Mouse (Mus musculus) kidney, postnatal 0 days (tissue): ENCODE results near the gene Wee1. TPM values are rescaled to one million over a fixed set of nuclear protein-coding genes. Genes with fewer than 3 reads are reported as not detected.
"Not testable (repeated sequence)": the region's sequence is repeated elsewhere in the genome, so short reads cannot be mapped to it uniquely, and the experiment has no call there.

Source experiments
- ATAC-seq: fragments of 200-750 bp; cut with Nextera tagmentation; replicated peaks from 2 replicates; pipeline ENCODE4 v1.8.0; 2017; ENCODE audit warnings: low read depth, moderate number of reproducible peaks, moderate TSS enrichment, moderate library complexity; ENCODE audit not compliant: low FRiP score
- DNase-seq: peaks from one replicate; pipeline ENCODE4 v3.0.0-alpha.2; 2016; ENCODE audit warnings: low spot score
- H3K27ac ChIP-seq: fragments of 300-500 bp; sonication (generic); 2 replicates; pipeline ENCODE4 v1.5.1; 2014; ENCODE audit warnings: mild to moderate bottlenecking
- H3K27me3 ChIP-seq: fragments of 300-500 bp; sonication (generic); 2 replicates; pipeline ENCODE4 v1.6.1; 2014; ENCODE audit warnings: low read length, mixed read lengths; ENCODE audit not compliant: insufficient read depth
- H3K36me3 ChIP-seq: fragments of 300-500 bp; sonication (generic); 2 replicates; pipeline ENCODE4 v1.6.1; 2014; ENCODE audit warnings: low read length, mixed read lengths; ENCODE audit not compliant: insufficient read depth
- H3K4me1 ChIP-seq: fragments of 300-500 bp; sonication (generic); replicated peaks from 2 replicates; pipeline ENCODE4 v1.6.1; 2014; ENCODE audit warnings: antibody characterized with exemption, low read length, mixed read lengths; ENCODE audit not compliant: insufficient read depth
- H3K4me2 ChIP-seq: fragments of 300-500 bp; sonication (generic); 2 replicates; pipeline ENCODE4 v1.6.1; 2014; ENCODE audit warnings: mild to moderate bottlenecking, low read length, moderate library complexity, mixed read lengths
- H3K4me3 ChIP-seq: fragments of 300-500 bp; sonication (generic); replicated peaks from 2 replicates; pipeline ENCODE4 v1.5.1; 2014; ENCODE audit warnings: low read depth, low read length
- H3K9ac ChIP-seq: fragments of 300-500 bp; sonication (generic); 2 replicates; pipeline ENCODE4 v1.6.1; 2014; ENCODE audit warnings: low read depth, low read length
- H3K9me3 ChIP-seq: fragments of 300-500 bp; sonication (generic); replicated peaks from 2 replicates; pipeline ENCODE4 v1.6.1; 2016; ENCODE audit warnings: low read length, inconsistent platforms, mixed read lengths
- CTCF ChIP-seq: IDR thresholded peaks from 2 replicates; pipeline ENCODE4 v1.5.1; 2016; ENCODE audit warnings: antibody characterized with exemption, low read depth, mild to moderate bottlenecking, moderate library complexity
- WGBS: fragments of 180-500 bp; shearing (Covaris S2); extraction: QIAGEN DNeasy Blood & Tissue Kit; methylation state at CpG from one replicate; pipeline ENCODE4 v1.1.7; 2014; 5-methylcytosine and 5-hydroxymethylcytosine counted together
- polyA plus RNA-seq: library from polyadenylated mRNA; unstranded; fragments of >200 nt; fragmentation: Nextera tagmentation; extraction: Ambion mirVana; gene quantifications from 2 replicates; pipeline ENCODE4 v1.2.1, GENCODE M21; 2015

Gene Wee1
- polyA plus RNA-seq, 1 experiment from 2014 or later = 16.9 TPM

DNA sequence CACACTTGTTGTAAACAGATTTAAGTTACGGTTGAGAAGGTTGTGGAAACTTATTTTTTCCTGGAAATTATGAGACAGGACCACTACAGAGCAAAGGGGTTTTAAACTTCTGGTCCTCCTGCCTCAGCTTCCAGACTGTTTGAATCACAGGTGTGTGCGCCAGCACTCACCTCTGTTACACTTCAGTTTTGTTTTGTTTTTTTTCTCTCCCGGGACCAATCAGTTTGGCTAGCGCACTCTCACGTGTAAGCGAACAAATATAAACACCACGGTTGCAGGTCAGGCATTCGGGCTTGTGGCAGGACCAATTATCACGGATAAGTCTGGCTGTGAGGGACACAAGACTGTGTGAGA, 707 bp upstream of the Wee1 start:
- no peaks in the 10 kb centered on the region for H3K36me3 ChIP-seq
- ATAC-seq = no peak
- WGBS = 3% methylated on average over 9 of the region's 9 CpGs

DNA sequence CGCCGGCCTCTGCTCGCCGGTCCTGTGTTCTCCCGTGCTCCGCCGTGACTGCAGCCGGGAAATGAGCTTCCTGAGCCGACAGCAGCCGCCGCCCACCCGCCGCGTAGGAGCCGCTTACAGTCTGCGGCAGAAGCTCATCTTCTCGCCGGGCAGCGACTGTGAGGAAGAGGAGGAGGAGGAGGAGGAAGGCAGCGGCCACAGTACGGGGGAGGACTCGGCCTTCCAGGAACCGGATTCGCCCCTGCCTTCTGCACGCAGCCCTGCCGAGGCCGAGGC, 381 bp downstream of the Wee1 start:
- no peak for ATAC-seq
- no peak for TF ChIP-seq CTCF
- 0% methylated on average over 26 of the region's 27 CpGs for WGBS

More for the DNA sequence above, 707 bp upstream of the Wee1 start:
- no peak for DNase-seq
- TF ChIP-seq CTCF = no peak
- H3K27me3 ChIP-seq = no peaks in the 10 kb centered on the region
- peak overlapping the region; percentile 93 for H3K4me3 ChIP-seq
- H3K27ac ChIP-seq = peak overlapping the region; percentile 85
- H3K4me2 ChIP-seq = peak overlapping the region; percentile 69
- no peaks in the 10 kb centered on the region for H3K9me3 ChIP-seq
- peak overlapping the region; percentile 58 for H3K9ac ChIP-seq
- 0 out of 2 replicates have a peak, but pooled peaks cover 6% of the 10 kb centered on the region for H3K4me1 ChIP-seq

DNA sequence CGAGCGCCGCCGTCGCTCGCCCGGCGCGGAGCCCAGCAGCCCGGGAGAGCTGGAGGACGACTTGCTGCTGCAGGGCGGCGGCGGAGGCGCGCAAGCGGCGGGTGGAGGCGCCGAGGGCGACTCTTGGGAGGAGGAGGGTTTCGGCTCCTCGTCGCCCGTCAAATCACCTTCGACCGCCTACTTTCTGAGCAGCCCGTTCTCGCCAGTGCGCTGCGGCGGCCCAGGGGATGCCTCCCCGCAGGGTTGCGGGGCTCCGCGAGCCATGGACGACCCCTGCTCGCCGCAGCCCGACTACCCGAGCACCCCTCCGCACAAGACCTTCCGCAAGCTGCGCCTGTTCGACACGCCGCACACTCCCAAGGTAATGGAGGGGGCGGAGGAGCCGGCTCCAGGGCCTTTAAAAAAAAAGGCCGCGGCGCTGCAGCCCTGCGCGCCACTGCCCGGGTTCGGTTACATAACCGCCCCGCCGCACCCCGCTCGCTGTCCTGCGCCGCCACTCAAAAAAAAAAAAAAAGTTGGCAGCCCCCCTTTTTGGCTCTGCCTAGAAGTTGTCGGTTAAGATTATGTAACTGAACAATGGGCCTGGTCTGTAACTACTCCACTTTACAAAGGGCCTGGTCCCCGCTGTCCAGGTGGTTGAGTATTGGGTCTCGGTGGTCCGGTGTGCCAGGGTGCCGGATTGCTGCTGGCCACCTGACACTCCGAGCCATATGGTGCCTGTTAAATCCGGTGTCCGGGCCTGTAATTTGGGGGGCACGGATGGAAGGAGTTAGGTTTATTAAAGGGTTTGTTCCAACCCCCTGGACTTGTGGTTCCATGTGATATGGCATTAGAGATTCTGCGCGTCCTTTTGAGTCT, 948 bp downstream of the Wee1 start:
- Histone ChIP-seq H3K27ac (peak overlapping the region; percentile 93), H3K4me3 (peak overlapping the region; percentile 93), H3K4me2 (peak overlapping the region; percentile 69), H3K36me3 (peaks cover 4% of the 10 kb centered on the region; the same call in 1 of the 2 replicates), H3K27me3 (no peaks in the 10 kb centered on the region), H3K9me3 (no peaks in the 10 kb centered on the region), H3K9ac (peak overlapping the region; percentile 87), H3K4me1 (0 out of 2 replicates have a peak, but pooled peaks cover 6% of the 10 kb centered on the region)
- TF ChIP-seq CTCF = no peak
- DNase-seq (peak; percentile 68), ATAC-seq (peak; percentile 6; the same call in 1 of the 2 replicates)
- under 1% methylated on average over 66 of the region's 74 CpGs for WGBS

More for the DNA sequence above, 381 bp downstream of the Wee1 start:
- Histone ChIP-seq H3K27ac (peak overlapping the region; percentile 93), H3K4me3 (peak overlapping the region; percentile 93), H3K9ac (peak overlapping the region; percentile 87), H3K36me3 (no peaks in the 10 kb centered on the region), H3K9me3 (no peaks in the 10 kb centered on the region), H3K27me3 (no peaks in the 10 kb centered on the region), H3K4me1 (0 out of 2 replicates have a peak, but pooled peaks cover 6% of the 10 kb centered on the region), H3K4me2 (peak overlapping the region; percentile 69)
- DNase-seq = no peak

DNA sequence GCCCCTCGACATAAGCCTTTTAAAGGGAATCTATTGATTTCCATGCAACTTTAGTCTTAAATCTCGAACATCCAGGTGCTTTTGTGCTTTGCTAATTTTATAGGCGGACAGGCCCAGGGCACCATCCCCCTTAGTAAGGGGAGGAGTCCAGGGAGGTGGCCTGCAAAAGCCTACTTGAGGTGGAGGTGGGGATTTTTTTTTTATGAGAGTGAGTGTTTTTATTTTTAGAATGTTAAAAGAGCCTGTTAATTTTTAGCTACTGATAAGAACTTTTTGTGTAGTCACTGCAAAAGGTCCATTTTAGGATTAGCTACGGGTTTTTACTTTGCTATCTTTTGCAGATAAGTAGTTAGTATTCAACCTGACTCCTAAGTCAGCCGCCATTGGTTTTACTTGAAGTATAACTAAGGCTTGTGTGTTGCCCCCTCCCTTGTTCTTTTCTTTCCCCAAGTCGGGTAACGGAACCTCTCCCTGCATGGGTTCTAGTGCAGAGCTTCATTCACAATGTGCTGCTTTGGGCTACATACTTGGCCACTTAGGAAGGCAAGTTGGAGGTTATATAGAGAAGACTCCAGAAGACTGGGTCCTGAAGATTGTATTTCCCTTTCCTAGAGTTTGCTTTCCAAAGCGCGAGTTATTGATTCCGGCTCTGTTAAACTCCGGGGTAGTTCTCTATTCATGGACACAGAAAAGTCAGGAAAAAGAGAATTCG, 2.2 kb downstream of the Wee1 start:
- DNase-seq (peak; percentile 39), ATAC-seq (no peak)
- Histone ChIP-seq H3K27me3 (no peaks in the 10 kb centered on the region), H3K9me3 (no peaks in the 10 kb centered on the region), H3K27ac (0 out of 2 replicates have a peak overlapping the region, but pooled peaks have one; percentile 93), H3K36me3 (peaks cover 11% of the 10 kb centered on the region; the same call in 1 of the 2 replicates), H3K4me3 (peak overlapping the region; percentile 93), H3K4me2 (peak overlapping the region; percentile 69), H3K4me1 (0 out of 2 replicates have a peak, but pooled peaks cover 6% of the 10 kb centered on the region), H3K9ac (peak overlapping the region; percentile 87; the same call in 1 of the 2 replicates)
- TF ChIP-seq CTCF = no peak
- WGBS = 29% methylated on average over 12 of the region's 12 CpGs

DNA sequence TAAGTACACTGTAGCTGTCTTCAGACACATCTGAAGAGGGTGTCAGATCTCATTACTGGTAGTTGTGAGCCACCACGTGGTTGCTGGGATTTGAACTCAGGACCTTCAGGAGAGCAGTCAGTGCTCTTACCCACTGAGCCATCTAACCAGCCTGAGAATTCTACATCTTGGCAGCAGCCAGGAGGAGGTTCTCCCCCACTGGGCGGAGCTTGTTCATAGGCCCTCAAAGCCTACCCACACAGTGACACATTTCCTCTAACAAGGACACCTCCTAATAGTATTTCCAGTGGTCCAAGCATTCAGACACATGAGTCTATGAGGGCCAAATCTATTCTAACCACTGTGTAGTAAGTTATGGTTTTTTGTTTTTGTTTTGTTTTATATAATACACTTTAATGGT, 6.7 kb downstream of the Wee1 start:
- Histone ChIP-seq H3K9me3 (no peaks in the 10 kb centered on the region), H3K4me2 (no peak overlapping the region), H3K36me3 (peaks cover 15% of the 10 kb centered on the region), H3K4me3 (no peak overlapping the region), H3K27me3 (no peaks in the 10 kb centered on the region), H3K4me1 (0 out of 2 replicates have a peak, but pooled peaks cover 6% of the 10 kb centered on the region), H3K9ac (no peak overlapping the region), H3K27ac (no peak overlapping the region)
- TF ChIP-seq CTCF = no peak
- ATAC-seq = no peak
- DNase-seq = no peak
- 89% methylated on average over 2 of the region's 2 CpGs for WGBS

DNA sequence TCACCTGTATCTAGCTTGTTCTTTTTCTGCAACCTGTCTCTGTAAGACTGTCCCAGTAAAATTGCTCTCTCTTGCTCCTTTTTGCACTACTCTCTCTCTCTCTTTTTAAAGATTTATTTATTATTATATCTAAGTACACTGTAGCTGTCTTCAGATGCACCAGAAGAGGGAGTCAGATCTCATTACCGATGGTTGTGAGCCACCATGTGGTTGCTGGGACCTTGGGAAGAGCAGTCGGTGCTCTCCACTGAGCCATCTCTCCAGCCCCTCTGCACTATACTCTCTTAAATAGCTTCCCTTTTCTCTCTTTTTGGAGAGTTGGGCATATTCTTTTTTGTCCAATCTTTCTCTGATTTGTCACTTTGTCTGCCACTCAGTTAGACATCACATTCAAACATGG, 10.4 kb downstream of the Wee1 start:
- not testable (repeated sequence) for H3K27ac ChIP-seq, DNase-seq, H3K9me3 ChIP-seq, ATAC-seq, H3K9ac ChIP-seq, H3K4me1 ChIP-seq, H3K4me3 ChIP-seq, H3K4me2 ChIP-seq, H3K27me3 ChIP-seq
- H3K36me3 ChIP-seq = peaks cover 41% of the 10 kb centered on the region
- WGBS = 80% methylated on average over 2 of the region's 2 CpGs
